Mouse (Mus musculus): ENCODE measurements around the gene Cdk4.

- TF ChIP-seq POLR2A (IDR thresholded peaks at IDR 0.05; ENCODE audit: low read depth, low read length) (no peak), CTCF (IDR thresholded peaks at IDR 0.05; ENCODE audit: borderline replicate concordance, insufficient read depth, low read length) (no peak)
Observed at GRCm38 (mm10) chr10:127085052-127085451, 21.7 kb downstream of the Cdk4 start.
